Mouse (Mus musculus): ENCODE results near the gene Spem1. TPM values are rescaled to one million over a fixed set of nuclear protein-coding genes. Genes with fewer than 3 reads are reported as not detected.
"Not testable (repeated sequence)": the region's sequence is repeated elsewhere in the genome, so short reads cannot be mapped to it uniquely, and the experiment has no call there.

Gene Spem1
- polyA plus RNA-seq (2014; fragmentation: Nextera tagmentation; extraction: Ambion mirVana), result not detected in 2 replicates

- H3K27me3 ChIP-seq (replicated peaks; ENCODE audit: control insufficient read depth, insufficient read depth, low read length), result no peaks in the 10 kb centered on the region; the same call in none of the 2 replicates
- H3K9me3 ChIP-seq (ENCODE audit: control insufficient read depth, low read length), result no peaks in the 10 kb centered on the region
Measured at GRCm38 (mm10) chr11:69822080-69822479, at the start of gene Spem1. TSS of gene Spem1 (minus strand) at chr11:69822180.

GRCm38 (mm10) chr11:69870289-69871069 lies 48.5 kb upstream of the Spem1 start:
- 70% methylated on average over 2 of the region's 2 CpGs for WGBS
- H3K36me3 ChIP-seq (ENCODE audit: control insufficient read depth, insufficient read depth, low read length), result no peaks in the 10 kb centered on the region
- no peak overlapping the region for H3K4me2 ChIP-seq
- no peaks in the 10 kb centered on the region for H3K9me3 ChIP-seq (ENCODE audit: control insufficient read depth, low read length)
- H3K4me3 ChIP-seq (ENCODE audit: low read depth, low read length), result no peak overlapping the region
- no peak overlapping the region for H3K9ac ChIP-seq (ENCODE audit: low read depth, low read length)
- H3K27ac ChIP-seq (ENCODE audit: low read depth, low read length), result no peak overlapping the region
- no peaks in the 10 kb centered on the region for H3K4me1 ChIP-seq (replicated peaks; ENCODE audit: control insufficient read depth, insufficient read depth, low read length)
- no peak for DNase-seq (ENCODE audit: low spot score)
- H3K27me3 ChIP-seq (replicated peaks; ENCODE audit: control insufficient read depth, insufficient read depth, low read length), result no peaks in the 10 kb centered on the region
- ATAC-seq (replicated peaks; ENCODE audit: low FRiP score), result peak; percentile 60; the same call in 1 of the 2 replicates

More at GRCm38 (mm10) chr11:69822080-69822479, at the start of gene Spem1:
- H3K4me1 ChIP-seq (replicated peaks; ENCODE audit: control insufficient read depth, insufficient read depth, low read length), result no peaks in the 10 kb centered on the region
- peaks cover 6% of the 10 kb centered on the region; the same call in 1 of the 2 replicates for H3K36me3 ChIP-seq (ENCODE audit: control insufficient read depth, insufficient read depth, low read length)
- H3K9ac ChIP-seq (ENCODE audit: low read depth, low read length), result no peak within 1 kb of the TSS
- no peak within 1 kb of the TSS for H3K4me3 ChIP-seq (ENCODE audit: low read depth, low read length)
- ATAC-seq (replicated peaks; ENCODE audit: low FRiP score), result no peak
- H3K27ac ChIP-seq (ENCODE audit: low read depth, low read length), result no peak within 1 kb of the TSS
- no peak within 1 kb of the TSS for H3K4me2 ChIP-seq
- 79% methylated on average over 3 of the region's 3 CpGs for WGBS
- DNase-seq (ENCODE audit: low spot score), result no peak

- Histone ChIP-seq H3K4me2 (no peak overlapping the region), H3K9me3 (ENCODE audit: control insufficient read depth, low read length) (no peaks in the 10 kb centered on the region), H3K36me3 (ENCODE audit: control insufficient read depth, insufficient read depth, low read length) (no peaks in the 10 kb centered on the region), H3K9ac (ENCODE audit: low read depth, low read length) (no peak overlapping the region), H3K4me3 (ENCODE audit: low read depth, low read length) (no peak overlapping the region), H3K27me3 (replicated peaks; ENCODE audit: control insufficient read depth, insufficient read depth, low read length) (no peaks in the 10 kb centered on the region), H3K27ac (ENCODE audit: low read depth, low read length) (no peak overlapping the region), H3K4me1 (replicated peaks; ENCODE audit: control insufficient read depth, insufficient read depth, low read length) (peaks cover 15% of the 10 kb centered on the region)
- DNase-seq (ENCODE audit: low spot score), result no peak
- 45% methylated on average over 9 of the region's 9 CpGs for WGBS
- peak; percentile 60 for ATAC-seq (replicated peaks; ENCODE audit: low FRiP score)
Measured at GRCm38 (mm10) chr11:69867335-69867734, 45.4 kb upstream of the Spem1 start.

- no peak for DNase-seq (ENCODE audit: low spot score)
- no peak overlapping the region for H3K27ac ChIP-seq (ENCODE audit: low read depth, low read length)
- no peaks in the 10 kb centered on the region for H3K27me3 ChIP-seq (replicated peaks; ENCODE audit: control insufficient read depth, insufficient read depth, low read length)
- no peaks in the 10 kb centered on the region for H3K9me3 ChIP-seq (ENCODE audit: control insufficient read depth, low read length)
- no peak overlapping the region for H3K9ac ChIP-seq (ENCODE audit: low read depth, low read length)
- no peak for ATAC-seq (replicated peaks; ENCODE audit: low FRiP score)
- no peak overlapping the region for H3K4me3 ChIP-seq (ENCODE audit: low read depth, low read length)
- H3K4me2 ChIP-seq, result no peak overlapping the region
- H3K4me1 ChIP-seq (replicated peaks; ENCODE audit: control insufficient read depth, insufficient read depth, low read length), result peaks cover 15% of the 10 kb centered on the region
- no peaks in the 10 kb centered on the region for H3K36me3 ChIP-seq (ENCODE audit: control insufficient read depth, insufficient read depth, low read length)
- WGBS, result 87% methylated on average over 9 of the region's 9 CpGs
Measured at GRCm38 (mm10) chr11:69865561-69865960, 43.6 kb upstream of the Spem1 start.

- peak overlapping the region; percentile 33 for H3K4me2 ChIP-seq
- DNase-seq (ENCODE audit: low spot score), result no peak
- peaks cover 4% of the 10 kb centered on the region; the same call in 1 of the 2 replicates for H3K27me3 ChIP-seq (replicated peaks; ENCODE audit: control insufficient read depth, insufficient read depth, low read length)
- ATAC-seq (replicated peaks; ENCODE audit: low FRiP score), result no peak
- H3K9me3 ChIP-seq (ENCODE audit: control insufficient read depth, low read length), result no peaks in the 10 kb centered on the region
- H3K27ac ChIP-seq (ENCODE audit: low read depth, low read length), result peak overlapping the region; percentile 76
- H3K36me3 ChIP-seq (ENCODE audit: control insufficient read depth, insufficient read depth, low read length), result no peaks in the 10 kb centered on the region
- H3K4me1 ChIP-seq (replicated peaks; ENCODE audit: control insufficient read depth, insufficient read depth, low read length), result peaks cover 15% of the 10 kb centered on the region
- H3K4me3 ChIP-seq (ENCODE audit: low read depth, low read length), result no peak overlapping the region
- WGBS, result 41% methylated on average over 8 of the region's 8 CpGs
- H3K9ac ChIP-seq (ENCODE audit: low read depth, low read length), result peak overlapping the region; percentile 55
Measured at GRCm38 (mm10) chr11:69864138-69864860, 42.3 kb upstream of the Spem1 start.

- H3K36me3 ChIP-seq (ENCODE audit: control insufficient read depth, insufficient read depth, low read length); DNase-seq (ENCODE audit: low spot score); H3K27me3 ChIP-seq (replicated peaks; ENCODE audit: control insufficient read depth, insufficient read depth, low read length); H3K27ac ChIP-seq (ENCODE audit: low read depth, low read length); H3K9me3 ChIP-seq (ENCODE audit: control insufficient read depth, low read length); H3K4me3 ChIP-seq (ENCODE audit: low read depth, low read length): not testable (repeated sequence)
- Histone ChIP-seq H3K9ac (ENCODE audit: low read depth, low read length) (peak overlapping the region; percentile 55; the same call in 1 of the 2 replicates), H3K4me2 (peak overlapping the region; percentile 33), H3K4me1 (replicated peaks; ENCODE audit: control insufficient read depth, insufficient read depth, low read length) (peaks cover 15% of the 10 kb centered on the region)
- peak; percentile 54; the same call in 1 of the 2 replicates for ATAC-seq (replicated peaks; ENCODE audit: low FRiP score)
- 64% methylated on average over 3 of the region's 3 CpGs for WGBS
Measured at GRCm38 (mm10) chr11:69863729-69864128, 41.7 kb upstream of the Spem1 start.

GRCm38 (mm10) chr11:69858113-69858998 lies 36.4 kb upstream of the Spem1 start, which contains the start of gene Tnk1:
TSS of gene Tnk1 (minus strand) at chr11:69858730.
- peaks cover 23% of the 10 kb centered on the region for H3K27me3 ChIP-seq (replicated peaks; ENCODE audit: control insufficient read depth, insufficient read depth, low read length)
- H3K4me2 ChIP-seq, result peak within 1 kb of the TSS; percentile 38; the same call in 1 of the 2 replicates
- H3K4me1 ChIP-seq (replicated peaks; ENCODE audit: control insufficient read depth, insufficient read depth, low read length), result peaks cover 21% of the 10 kb centered on the region
- no peak within 1 kb of the TSS for H3K9ac ChIP-seq (ENCODE audit: low read depth, low read length)
- H3K4me3 ChIP-seq (ENCODE audit: low read depth, low read length), result 0 out of 2 replicates have a peak within 1 kb of the TSS, but pooled peaks have one; percentile 12
- DNase-seq (ENCODE audit: low spot score) (no peak), ATAC-seq (replicated peaks; ENCODE audit: low FRiP score) (no peak)
- no peak within 1 kb of the TSS for H3K27ac ChIP-seq (ENCODE audit: low read depth, low read length)
- H3K9me3 ChIP-seq (ENCODE audit: control insufficient read depth, low read length), result no peaks in the 10 kb centered on the region
- WGBS, result 30% methylated on average over 29 of the region's 30 CpGs
- no peaks in the 10 kb centered on the region for H3K36me3 ChIP-seq (ENCODE audit: control insufficient read depth, insufficient read depth, low read length)

GRCm38 (mm10) chr11:69855347-69855746 lies 33.4 kb upstream of the Spem1 start:
- DNase-seq (ENCODE audit: low spot score) (peak; percentile 53), ATAC-seq (replicated peaks; ENCODE audit: low FRiP score) (peak; percentile 45)
- WGBS, result 28% methylated on average over 16 of the region's 16 CpGs
- peaks cover 42% of the 10 kb centered on the region for H3K4me1 ChIP-seq (replicated peaks; ENCODE audit: control insufficient read depth, insufficient read depth, low read length)
- no peaks in the 10 kb centered on the region for H3K9me3 ChIP-seq (ENCODE audit: control insufficient read depth, low read length)
- H3K9ac ChIP-seq (ENCODE audit: low read depth, low read length), result peak overlapping the region; percentile 22; the same call in 1 of the 2 replicates
- peak overlapping the region; percentile 49 for H3K4me2 ChIP-seq
- H3K4me3 ChIP-seq (ENCODE audit: low read depth, low read length), result no peak overlapping the region
- peaks cover 23% of the 10 kb centered on the region for H3K27me3 ChIP-seq (replicated peaks; ENCODE audit: control insufficient read depth, insufficient read depth, low read length)
- H3K27ac ChIP-seq (ENCODE audit: low read depth, low read length), result peak overlapping the region; percentile 94
- peaks cover 11% of the 10 kb centered on the region for H3K36me3 ChIP-seq (ENCODE audit: control insufficient read depth, insufficient read depth, low read length)

Measured in liver, embryonic 11.5 days (tissue).